Mouse (Mus musculus) monocyte, adult 2 months (primary cell): ENCODE data around the gene Dync1i1.

Experiments
- DNase-seq, 2 experiments: peaks; one replicate each; pipeline ENCODE4 v3.0.0; 2022; ENCODE audit warnings: low spot score in 2 of 2, low read depth in 1 of 2

Gene Dync1i1

GRCm38 (mm10) chr6:5854048-5854836 lies 128.8 kb downstream of the Dync1i1 start:
- DNase-seq = no peak

GRCm38 (mm10) chr6:5855526-5855925 lies 130.1 kb downstream of the Dync1i1 start:
- no peak for DNase-seq

DNA sequence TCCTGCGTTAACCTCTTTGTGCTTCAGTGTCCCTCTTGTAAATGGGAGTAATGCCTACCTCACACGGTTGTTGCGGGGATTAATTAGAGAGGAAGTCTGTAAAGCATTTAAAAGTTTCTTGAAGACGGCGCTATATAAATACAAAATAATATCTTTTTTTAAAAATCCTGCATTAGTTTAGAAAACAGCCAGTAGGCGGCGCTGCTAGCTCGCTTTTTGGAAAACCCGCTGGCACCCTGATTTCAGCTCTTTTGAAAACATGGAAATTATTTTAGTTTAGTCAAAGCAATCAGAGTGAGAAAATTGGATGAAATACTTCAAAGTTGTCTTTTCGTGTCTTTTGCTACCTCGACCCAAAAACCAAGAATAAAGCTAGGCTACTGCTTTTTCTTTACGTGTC lies 132.9 kb downstream of the Dync1i1 start:
- no peak for DNase-seq

DNA sequence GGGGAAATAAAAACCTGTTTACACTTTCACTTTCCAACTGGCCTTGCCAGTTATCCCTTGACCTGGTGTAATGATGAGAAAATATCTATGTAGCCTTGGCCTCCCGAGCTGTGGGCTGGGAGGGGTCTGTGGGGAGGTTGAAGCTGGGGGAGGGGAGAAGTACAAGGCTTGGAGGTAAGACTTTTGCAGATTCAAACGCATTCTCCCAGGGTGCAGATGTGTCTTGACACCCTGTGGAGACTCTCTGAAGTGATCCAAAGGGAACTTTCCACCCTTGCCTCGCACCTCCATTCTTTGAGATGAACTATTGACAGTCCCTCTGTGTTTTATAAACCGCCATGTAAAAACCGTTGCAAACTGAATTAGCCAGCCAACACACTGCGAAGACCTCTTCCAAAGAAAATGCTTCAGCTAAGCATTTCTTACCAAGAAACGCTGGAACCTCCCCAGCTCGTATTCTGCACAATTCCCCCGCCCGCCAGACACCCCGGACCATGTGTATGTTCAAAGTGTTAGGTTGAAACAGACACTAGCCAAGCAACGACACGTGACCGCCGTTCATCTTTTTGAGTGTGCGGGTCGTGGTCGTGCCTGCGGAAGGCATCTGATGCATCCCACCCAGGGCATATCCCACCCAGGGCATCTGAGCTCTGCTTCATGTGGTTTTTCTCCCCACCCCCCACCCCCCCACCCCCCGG lies 133.6 kb downstream of the Dync1i1 start:
- no peak for DNase-seq

DNA sequence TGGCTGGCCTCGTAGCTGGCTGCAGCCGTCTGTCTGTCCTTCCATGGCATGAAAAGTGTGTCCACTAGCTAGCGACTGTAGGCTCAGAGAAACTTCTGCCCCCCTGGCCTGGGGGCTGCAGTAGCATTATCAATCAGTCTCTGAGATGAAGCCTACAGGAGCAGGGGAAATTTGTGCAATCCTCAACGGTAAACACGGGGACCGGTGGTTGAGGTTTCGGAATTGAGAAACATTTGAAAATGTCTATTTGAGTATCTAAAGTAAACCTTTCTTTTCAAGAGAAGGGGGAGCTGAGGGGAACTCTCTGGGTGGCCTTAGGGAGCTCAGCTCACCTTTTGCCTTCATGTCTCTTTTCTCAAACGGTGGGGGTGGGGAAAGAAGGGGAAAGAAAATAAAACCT lies 134.2 kb downstream of the Dync1i1 start:
- DNase-seq = no peak

DNA sequence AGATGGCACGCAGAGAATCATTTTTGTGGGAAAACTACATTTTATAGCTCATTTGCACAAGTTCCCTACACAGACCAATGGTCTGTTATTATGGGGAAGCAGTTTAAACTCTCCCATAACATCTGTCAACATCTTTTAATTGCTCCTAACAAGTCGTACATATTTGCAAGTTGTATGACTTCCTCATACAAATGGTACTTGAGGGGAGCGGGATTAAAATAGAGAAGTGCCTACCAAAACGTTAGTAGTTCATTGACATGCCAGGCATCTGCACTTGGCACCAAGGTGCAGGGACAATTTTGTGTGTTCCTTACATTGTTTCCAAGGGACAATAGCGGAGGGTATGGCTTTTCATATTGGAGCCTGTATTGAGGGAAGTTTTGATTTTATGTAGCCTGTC lies 140.7 kb downstream of the Dync1i1 start:
- no peak for DNase-seq

DNA sequence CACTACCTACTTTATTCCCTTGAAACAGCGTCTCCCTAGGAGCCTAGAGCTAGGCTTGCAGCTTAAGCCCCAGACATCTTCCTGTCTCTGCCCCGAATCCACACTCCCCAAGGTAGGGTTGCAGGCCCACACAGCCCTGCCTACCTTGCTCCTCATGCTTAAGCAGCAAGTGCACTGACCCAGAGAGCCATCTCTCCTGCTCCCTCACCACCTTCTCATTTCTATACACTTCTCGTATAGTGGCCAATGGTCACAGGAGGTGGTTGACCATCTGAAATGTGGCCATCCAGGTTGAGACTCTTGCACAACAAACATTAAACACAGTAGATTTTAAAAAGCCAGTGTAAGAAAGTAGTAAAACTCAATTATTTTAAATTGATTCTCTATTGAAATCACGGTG lies 141.8 kb downstream of the Dync1i1 start:
- no peak for DNase-seq

- no peak for DNase-seq
These were observed 145.6 kb downstream of the Dync1i1 start for GRCm38 (mm10) chr6:5871060-5871459.

DNA sequence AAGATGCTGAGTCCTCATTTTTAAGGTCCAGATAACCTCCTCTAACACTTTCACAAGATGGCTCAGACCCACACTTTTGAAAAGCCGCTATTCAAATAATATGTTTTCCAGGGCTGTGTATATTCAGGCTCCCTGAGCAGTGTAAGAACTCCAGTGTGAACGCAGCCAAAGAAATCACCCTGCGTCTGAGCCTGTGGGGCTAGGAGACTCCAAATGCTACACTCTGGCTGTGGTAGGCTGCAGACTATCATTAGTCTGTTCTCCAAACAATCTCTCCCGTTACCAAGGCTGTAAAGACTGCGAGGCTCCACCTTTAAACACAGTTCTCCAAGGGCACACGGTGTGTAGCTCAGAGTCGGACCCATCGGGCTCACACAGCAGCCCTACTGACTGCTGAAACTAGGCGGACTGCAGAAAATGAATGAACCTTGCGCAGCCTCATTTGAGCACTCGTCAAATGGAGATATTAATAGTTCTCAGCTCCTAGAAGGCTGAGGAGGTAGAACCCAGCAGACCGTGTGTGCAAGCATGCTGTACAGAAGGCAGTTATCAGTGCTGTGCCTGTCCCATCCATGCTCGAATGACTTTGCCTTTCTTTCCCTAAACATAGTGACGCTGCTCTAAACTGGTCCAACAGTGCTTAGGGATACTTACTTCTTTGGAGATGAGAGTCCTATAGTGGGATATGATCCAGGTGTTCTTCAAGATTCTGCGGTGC lies 146.3 kb downstream of the Dync1i1 start:
- DNase-seq = no peak

GRCm38 (mm10) chr6:5889341-5889740 lies 163.9 kb downstream of the Dync1i1 start:
- no peak for DNase-seq

DNA sequence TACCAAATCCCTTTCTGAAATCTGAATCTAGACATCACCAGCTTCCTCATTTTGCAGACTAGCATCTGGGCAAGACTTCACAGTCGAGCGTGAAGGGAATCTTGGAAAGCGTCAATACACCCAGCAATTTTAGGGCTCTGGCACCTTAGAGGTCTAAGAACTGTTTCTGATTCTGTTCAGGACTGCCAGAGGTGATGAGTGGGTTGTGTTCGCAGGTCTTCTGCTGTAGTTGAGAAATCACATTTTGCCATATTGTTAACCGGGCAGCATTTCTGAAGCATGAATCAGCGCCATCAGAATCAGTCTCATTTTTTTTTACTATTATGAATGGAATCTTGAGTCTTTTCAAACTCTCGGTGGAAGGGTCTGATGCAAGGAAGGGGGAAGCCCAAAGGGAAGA lies 185.9 kb downstream of the Dync1i1 start:
- no peak for DNase-seq

DNA sequence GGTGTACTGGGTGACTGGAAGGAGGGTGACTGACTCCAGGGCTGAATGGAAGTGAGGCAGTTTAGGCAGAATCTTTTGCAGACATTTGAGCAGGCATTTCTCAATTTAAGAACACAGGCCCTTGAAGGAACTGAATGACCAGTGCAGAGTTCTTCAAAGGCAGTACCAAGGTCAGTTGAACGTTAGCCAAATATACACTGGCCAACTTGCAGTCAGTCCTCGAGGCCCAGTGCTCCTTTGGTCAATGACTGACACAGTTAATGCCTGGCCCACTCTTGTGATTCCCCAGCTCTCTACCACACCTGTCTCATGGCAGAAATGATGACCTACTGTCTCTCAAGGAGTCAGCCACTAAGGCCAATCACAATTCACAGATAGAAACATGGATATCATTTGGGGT lies 189.6 kb downstream of the Dync1i1 start:
- no peak for DNase-seq

GRCm38 (mm10) chr6:5920670-5921069 lies 195.2 kb downstream of the Dync1i1 start:
- no peak for DNase-seq

DNA sequence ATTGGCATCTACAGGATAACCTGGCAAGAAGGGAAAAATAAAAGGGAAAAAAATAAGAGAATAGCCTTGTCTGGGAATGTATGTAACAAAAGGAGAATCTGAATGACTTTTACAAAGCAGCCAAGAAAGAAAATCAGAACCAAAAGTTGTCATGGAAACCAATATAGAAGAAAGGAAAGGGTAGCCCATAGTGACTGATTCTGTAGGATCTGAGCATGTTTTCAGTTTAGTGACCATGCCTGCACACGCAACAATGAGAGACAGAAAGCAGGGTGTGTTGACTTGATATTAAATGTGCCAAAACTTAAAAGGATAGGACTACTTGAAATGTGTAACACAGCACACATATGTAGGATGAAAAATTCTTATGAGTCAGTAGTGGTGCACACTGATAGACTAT lies 197.2 kb downstream of the Dync1i1 start:
- no peak for DNase-seq

- DNase-seq = no peak
These were observed 197.7 kb downstream of the Dync1i1 start for GRCm38 (mm10) chr6:5923148-5923547.

DNA sequence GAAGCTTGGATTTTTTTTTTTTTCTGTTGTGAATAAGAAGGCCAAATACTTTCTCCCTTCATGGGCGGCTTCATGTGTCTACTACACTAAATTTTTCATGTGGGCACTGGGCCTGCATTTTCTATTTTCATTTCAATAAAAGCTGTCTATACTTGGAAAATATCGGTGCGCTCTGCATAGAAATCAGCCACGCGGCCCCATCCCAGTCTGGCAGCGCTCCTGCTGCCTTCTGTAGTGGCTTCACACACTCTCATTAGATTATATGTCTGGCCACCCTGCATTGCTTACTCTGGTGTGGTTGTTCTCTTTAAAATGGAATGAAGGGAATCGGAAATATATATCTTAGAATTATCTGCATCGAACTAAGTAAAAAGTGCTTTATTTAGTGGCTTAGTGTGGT lies 204.7 kb downstream of the Dync1i1 start:
- DNase-seq = no peak

DNA sequence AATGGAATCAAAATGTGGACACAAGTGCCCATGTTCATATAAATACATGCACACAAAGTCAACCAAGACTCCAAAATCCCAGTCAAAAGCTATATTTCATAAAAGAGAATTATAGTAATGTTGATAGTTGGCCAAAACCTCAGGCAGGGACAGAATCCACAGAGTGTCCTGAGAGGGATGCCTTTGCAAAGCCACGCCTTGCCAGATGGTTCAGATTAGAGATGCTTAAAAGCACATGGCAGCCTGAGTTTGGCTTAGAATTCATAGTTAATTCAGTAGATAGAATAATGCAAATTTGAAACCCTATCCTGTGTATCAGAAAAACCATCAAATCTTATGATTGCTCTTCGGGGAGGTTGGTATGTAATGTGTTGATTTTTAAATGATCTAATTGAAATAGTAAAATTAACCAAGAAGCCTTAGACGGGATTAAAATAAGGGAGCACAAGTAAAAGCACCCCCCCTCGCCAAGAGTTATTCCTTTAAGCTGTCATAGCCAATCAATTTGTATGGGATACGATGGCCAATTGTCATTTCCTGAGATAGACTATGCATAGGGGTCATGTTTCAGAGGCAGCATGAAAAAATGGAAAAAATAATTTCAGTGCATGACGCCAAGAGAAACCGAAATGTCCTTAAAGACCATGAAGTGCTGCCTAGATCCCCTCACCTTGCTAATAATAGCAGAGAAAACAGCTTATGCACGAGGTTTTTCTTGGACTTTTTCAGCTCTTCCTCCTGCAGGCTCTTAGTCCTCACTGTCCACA lies 210.3 kb downstream of the Dync1i1 start:
- no peak for DNase-seq

GRCm38 (mm10) chr6:5949812-5950392 lies 224.5 kb downstream of the Dync1i1 start:
- DNase-seq = no peak

DNA sequence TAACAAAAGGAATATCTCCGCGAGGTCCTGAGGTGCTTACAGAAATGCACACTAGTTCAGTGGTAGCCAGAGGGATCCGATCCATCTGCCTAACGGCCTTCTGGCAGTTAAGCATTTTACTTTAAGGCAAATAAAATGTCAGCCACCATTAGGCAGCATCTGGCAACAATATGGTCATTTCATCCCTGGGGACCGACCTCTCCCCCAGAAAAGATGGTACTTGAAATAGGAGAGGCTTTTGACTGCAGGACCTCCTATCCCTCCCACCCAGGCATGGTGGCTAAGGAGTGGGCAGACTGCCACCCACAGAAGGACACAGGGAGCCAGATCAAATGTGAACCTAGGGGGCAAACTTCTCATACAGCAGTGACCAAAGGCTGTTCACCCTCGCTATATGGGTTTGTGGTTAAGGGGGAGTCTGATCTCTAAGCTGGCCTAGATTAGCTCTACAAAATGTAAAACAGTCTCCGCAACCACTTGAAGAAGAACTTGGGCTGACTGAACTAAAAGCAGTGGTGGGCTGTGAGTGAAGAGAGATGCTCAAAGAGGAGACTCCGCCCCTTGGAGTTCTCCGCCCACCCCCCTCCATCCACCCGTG lies 231.0 kb downstream of the Dync1i1 start:
- no peak for DNase-seq

- no peak for DNase-seq
These were observed 235.3 kb downstream of the Dync1i1 start for GRCm38 (mm10) chr6:5960728-5961127.

GRCm38 (mm10) chr6:5961960-5962359 lies 236.5 kb downstream of the Dync1i1 start:
- no peak for DNase-seq
